Mouse (Mus musculus) activated CD4-positive, CD25-positive, alpha-beta regulatory T cell, adult 4 months (primary cell): ENCODE results near the gene Fsip1. TPM values are rescaled to one million over a fixed set of nuclear protein-coding genes. Genes with fewer than 3 reads are reported as not detected.
A peak's percentile ranks its signal among the peaks of the same experiment; 100 is the strongest.
"Not testable (repeated sequence)": the region's sequence is repeated elsewhere in the genome, so short reads cannot be mapped to it uniquely, and the experiment has no call there.

Source experiments
- ATAC-seq: one replicate; pipeline ENCODE4 v1.8.0; 2017
- polyA plus RNA-seq, 2 experiments: library from polyadenylated mRNA; unstranded; fragments of 100-300 nt; shearing (Covaris generic); gene quantifications; one replicate each; pipeline ENCODE4 v1.2.1; 2017

Fsip1 gene
- not detected for polyA plus RNA-seq

- ATAC-seq = peak; percentile 97
These were observed at the start of gene Fsip1 for GRCm38 (mm10) chr2:118256621-118257053. TSS of gene Fsip1 (minus strand) at chr2:118256966.

GRCm38 (mm10) chr2:118306522-118306895 lies 49.7 kb upstream of the Fsip1 start:
- no peak for ATAC-seq

DNA sequence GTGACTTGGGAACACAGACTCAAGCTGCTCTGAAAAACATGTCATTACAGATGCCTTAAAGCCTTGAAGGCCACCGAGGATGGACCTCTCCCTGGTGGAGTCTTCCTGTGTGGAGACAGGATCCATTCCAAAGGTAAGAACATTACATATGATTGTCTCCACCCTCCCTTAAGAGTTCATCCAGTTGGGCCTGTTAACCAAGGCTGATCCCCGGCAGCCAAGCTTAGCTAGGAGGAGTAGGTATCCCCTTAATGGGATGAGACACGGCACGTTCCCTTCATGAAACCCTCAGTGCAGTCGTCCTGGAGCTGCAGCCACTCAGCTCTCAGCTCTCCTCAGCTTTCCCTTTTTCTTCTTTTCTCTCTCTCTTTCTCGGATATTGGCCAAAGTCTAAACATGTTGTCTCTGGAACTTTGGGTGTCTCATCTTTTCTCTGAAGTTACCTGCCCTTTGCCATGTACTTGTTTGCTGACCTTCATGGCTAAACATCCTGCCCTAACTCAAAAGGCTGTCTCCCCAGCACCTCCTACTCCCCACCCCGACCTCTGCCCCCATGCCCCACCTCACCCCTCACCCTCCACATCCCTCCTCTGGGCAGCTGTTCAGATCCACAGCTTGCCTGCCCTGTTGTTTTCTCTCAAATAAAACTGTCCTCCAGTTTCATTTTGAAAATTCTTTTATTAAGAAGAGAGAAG lies 49.2 kb upstream of the Fsip1 start:
- no peak for ATAC-seq

GRCm38 (mm10) chr2:118303456-118303855 lies 46.7 kb upstream of the Fsip1 start:
- ATAC-seq = no peak

DNA sequence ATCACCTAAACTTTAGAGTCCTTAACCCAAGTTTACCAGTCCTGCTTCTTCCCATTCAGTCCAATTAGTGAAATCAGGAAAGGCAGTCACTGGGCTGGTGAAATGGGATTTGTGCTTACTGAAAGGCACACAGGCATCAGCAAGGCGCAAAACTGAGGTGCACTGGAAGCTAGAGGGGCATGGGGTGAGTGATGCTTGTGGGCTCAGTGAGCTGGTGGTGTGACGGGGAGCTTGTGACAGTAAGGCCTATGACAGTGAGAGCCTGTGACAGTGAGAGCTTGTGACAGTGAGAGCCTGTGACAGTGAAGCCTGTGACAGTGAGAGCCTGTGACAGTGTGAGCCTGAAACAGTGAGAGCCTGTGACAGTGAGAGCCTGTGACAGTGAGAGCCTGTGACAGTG lies 44.9 kb upstream of the Fsip1 start:
- ATAC-seq = no peak

GRCm38 (mm10) chr2:118301041-118301545 lies 44.3 kb upstream of the Fsip1 start:
- no peak for ATAC-seq

- no peak for ATAC-seq
These were observed 43.2 kb upstream of the Fsip1 start for GRCm38 (mm10) chr2:118299981-118300380.

DNA sequence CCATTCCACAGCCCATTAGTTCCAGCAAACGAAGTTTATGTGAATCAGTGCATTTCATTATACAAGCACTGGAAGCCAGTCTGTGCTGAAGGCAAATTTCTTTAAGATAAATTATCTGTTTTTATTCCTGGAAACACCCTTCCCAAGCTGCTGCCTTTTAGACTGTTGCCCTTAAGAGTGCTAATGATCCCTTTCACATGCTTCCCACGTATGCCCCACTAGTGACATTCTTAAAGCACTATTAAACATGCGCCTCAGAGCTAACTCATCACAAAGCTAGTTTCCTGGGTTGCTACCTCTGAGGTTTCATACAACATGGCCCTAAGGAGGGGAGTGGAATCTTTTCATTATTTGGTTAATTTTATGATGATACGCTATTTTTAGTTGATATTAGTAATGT lies 41.8 kb upstream of the Fsip1 start:
- ATAC-seq = no peak

GRCm38 (mm10) chr2:118297966-118298365 lies 41.2 kb upstream of the Fsip1 start:
- ATAC-seq = no peak

- no peak for ATAC-seq
These were observed 38.7 kb upstream of the Fsip1 start for GRCm38 (mm10) chr2:118295505-118295904.

GRCm38 (mm10) chr2:118293583-118293982 lies 36.8 kb upstream of the Fsip1 start:
- no peak for ATAC-seq

GRCm38 (mm10) chr2:118289066-118289460 lies 32.3 kb upstream of the Fsip1 start:
- not testable (repeated sequence) for ATAC-seq

GRCm38 (mm10) chr2:118288326-118289065 lies 31.7 kb upstream of the Fsip1 start:
- no peak for ATAC-seq

DNA sequence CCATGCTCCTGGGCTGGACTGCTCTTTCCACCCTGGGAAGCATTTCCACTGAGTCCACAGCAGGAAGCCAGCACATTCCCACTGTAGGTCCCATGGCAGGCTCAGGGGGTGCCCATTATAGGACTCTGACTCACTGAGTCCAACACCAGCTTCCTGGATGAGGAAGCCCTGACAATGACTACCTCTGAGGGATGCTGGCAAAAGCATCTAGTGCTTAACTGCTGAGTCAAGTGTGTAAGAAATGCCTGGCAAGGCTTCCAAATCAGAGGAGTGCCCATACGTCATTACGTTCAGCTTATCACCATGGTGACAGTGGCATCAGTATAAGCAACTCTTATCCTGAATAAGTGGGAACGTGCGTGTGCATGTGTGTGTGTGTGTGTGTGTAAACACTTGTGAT lies 30.9 kb upstream of the Fsip1 start:
- no peak for ATAC-seq

GRCm38 (mm10) chr2:118282467-118282866 lies 25.7 kb upstream of the Fsip1 start:
- no peak for ATAC-seq

DNA sequence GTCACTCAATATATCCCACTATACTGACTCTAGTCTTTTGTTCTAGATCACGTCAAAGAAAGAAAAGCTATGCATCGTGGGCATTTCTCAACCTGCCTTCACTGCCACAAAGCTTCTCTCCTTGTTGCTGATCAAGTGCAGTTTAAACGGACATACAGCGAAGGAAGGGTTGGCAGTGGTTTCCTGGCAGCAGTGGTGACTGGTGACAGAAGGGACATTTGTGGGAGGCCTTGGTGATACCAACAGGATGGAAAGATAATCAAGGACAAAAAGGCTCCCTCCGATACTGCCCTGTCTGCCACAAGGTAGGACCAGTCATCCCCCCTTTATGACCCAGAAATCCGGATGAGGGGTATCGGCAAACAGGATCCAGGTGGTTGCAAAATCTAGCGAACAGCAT lies 21.5 kb upstream of the Fsip1 start:
- ATAC-seq = no peak

DNA sequence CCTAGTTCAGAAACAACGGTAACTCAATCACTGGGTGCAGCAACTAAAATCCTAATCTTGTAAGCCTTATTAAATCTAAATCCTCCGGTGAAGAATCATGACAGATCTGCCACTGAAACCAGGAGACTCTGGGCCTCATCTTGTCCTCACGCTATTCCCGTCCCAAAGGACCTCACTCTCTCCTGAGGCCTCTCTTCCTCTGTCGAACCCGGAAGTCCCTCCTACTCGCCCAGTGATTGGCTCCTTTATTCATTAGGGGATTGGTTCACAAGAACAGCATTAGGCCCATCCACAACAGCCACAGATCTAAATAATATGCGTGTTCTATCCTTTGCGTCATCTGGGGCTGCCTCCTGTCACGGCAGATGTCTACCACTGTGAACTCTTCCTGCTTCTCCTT lies 14.8 kb upstream of the Fsip1 start:
- ATAC-seq = no peak

GRCm38 (mm10) chr2:118270213-118270612 lies 13.4 kb upstream of the Fsip1 start:
- no peak for ATAC-seq

DNA sequence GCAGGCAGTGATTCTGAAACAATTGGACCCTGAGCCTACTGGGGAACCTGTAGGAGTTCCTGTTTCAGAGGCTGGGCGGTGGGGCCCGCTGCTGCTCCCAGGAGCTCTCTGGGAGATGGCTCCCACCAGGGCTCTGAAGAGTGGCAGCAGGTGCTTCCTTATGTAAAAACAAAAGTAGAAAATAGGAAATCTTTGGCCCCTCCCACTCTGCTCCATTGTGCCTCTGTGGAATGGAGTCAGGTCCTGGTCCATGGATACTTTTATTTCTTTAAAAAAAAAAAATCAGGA lies 7.1 kb upstream of the Fsip1 start:
- ATAC-seq = no peak

DNA sequence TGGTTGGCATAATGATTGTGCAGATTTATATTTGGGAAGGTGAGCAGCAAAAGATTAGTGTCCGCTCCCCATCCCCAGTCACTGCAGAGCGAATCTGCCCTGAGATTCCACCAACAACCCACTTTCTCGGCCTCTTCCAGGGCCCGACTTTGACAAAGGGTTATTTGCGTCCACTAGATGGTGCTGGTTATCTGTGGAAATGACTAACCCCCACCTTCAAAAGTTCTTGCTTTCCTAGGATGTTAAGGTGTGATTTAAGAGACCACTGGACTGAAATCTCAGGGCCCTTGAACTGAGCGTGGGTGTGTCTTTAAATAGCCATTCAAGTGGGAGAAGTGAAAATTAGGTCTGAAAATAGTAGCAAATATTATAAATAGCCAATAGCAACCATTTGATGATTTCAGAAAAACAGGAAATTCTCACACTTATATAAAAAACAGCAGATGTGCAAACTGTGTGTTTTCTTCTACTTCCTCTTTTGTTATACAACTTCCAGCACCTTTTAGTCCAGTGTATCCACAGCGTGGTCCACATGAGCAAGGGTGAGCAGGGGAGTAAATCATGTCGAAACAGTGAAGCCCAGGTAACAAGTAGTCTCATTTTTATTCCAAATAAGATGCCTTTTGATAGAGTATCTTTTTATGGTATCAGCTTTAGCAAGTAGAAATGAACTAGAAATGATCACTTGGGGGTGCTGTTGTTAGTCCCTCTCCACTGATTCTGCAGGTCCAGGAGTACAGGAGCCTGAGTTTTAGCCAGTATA lies 6.6 kb upstream of the Fsip1 start:
- no peak for ATAC-seq

- no peak for ATAC-seq
These were observed 5.9 kb upstream of the Fsip1 start for GRCm38 (mm10) chr2:118262673-118263072.

- ATAC-seq = no peak
These were observed 3.0 kb upstream of the Fsip1 start for GRCm38 (mm10) chr2:118259746-118260145.

DNA sequence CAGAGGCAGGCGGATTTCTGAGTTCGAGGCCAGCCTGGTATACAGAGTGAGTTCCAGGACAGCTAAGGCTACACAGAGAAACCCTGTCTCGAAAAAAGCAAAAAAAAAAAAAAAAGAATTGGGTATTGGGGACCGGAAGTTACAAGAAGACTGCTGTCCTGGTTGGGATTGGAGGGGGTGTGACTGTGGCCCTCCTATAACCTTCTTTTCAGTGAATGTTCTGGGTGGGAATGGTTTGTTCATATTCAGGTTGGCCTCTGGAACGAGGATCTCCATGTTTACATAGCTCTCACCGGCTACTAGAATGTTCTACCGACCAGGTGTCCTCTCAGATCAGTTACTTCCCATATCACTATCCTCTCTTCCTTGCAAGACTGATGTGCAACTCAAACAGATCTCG lies 328 bp upstream of the Fsip1 start:
- peak; percentile 27 for ATAC-seq

DNA sequence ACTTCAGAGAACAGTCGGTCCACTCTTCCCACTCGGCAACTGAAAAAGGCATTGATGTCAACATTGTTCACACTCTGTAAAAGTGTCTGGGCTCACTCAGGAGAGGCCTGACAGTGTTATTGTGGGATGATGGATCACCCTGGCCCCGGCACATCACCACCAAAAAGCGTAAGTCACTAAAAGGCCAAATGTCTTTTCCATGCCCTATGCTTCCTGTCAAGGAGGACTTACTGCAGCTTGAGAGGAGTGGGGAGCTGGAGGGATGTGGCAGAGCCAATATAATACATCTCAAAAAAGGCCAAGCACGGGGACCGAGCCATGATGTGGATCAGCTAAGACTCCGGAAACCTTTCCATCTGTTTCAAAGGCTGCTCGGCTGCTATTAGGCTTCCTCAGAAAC lies 2.2 kb downstream of the Fsip1 start:
- ATAC-seq = no peak
